8 mouse cellular contexts compared by ENCODE assay signal in genomic region chr4:148151267-148152168, GRCm38 (mm10). TPM values are rescaled to one million over a fixed set of nuclear protein-coding genes. Genes with fewer than 3 reads are reported as not detected.
DNase-seq lines count a peak whose midpoint lies in the region; ATAC-seq lines count a peak whose summit lies in the region.

Gene Fbxo6 (minus strand): TSS chr4:148152140.

- ATAC-seq in hindbrain, embryonic 11.5 days (ENCODE audit: low FRiP score) = peak; percentile 93

- peak; percentile 92 for DNase-seq in NIH3T3 (ENCODE audit: low read depth)
- peak; percentile 90 for DNase-seq in cerebellum, adult 9-11 months
- DNase-seq in frontal cortex, postnatal 10 days (ENCODE audit: low spot score in 2 of 2) = peak; percentile 82 to 83
- peak; percentile 90 for DNase-seq in hindbrain, embryonic 11.5 days (ENCODE audit: low spot score)
- DNase-seq in layer of hippocampus, postnatal 25 days (ENCODE audit: extremely low spot score in 1 of 2, low spot score in 1 of 2) = peak; percentile 72 to 75
- peak; percentile 87 for DNase-seq in lung, postnatal 14 days
- DNase-seq in ovary, postnatal 36 days (ENCODE audit: low spot score) = peak; percentile 82
- peak; percentile 91 for DNase-seq in thymus, postnatal 14 days

- no peaks in the 10 kb centered on the region; the same call in 1 of the 2 replicates for H3K4me1 ChIP-seq in hindbrain, embryonic 11.5 days (replicated peaks; ENCODE audit: control insufficient read depth, insufficient read depth, low read length)

- peak within 1 kb of the TSS; percentile 56 for H3K4me3 ChIP-seq in hindbrain, embryonic 11.5 days (ENCODE audit: low read depth, low read length)

- peak within 1 kb of the TSS; percentile 77 for H3K9ac ChIP-seq in hindbrain, embryonic 11.5 days (ENCODE audit: low read depth, low read length)

- peak within 1 kb of the TSS; percentile 90 for H3K27ac ChIP-seq in hindbrain, embryonic 11.5 days (ENCODE audit: low read depth, low read length)

- 1% methylated on average over 58 of the region's 67 CpGs for WGBS in hindbrain, embryonic 11.5 days

- no peaks in the 10 kb centered on the region for H3K9me3 ChIP-seq in hindbrain, embryonic 11.5 days (ENCODE audit: control insufficient read depth, low read length)

- peak within 1 kb of the TSS; percentile 97 for H3K4me2 ChIP-seq in hindbrain, embryonic 11.5 days (replicated peaks; ENCODE audit: low read depth, low read length)

- no peaks in the 10 kb centered on the region for H3K27me3 ChIP-seq in hindbrain, embryonic 11.5 days (ENCODE audit: control insufficient read depth, insufficient read depth, low read length)

- no peaks in the 10 kb centered on the region for H3K36me3 ChIP-seq in hindbrain, embryonic 11.5 days (ENCODE audit: control insufficient read depth, insufficient read depth, low read length)

RNA-seq across cellular contexts. Expression of gene Fbxo6, which starts in this region (rescaled TPM):
- 14.6 and 15.5 TPM in 2 replicates for polyA plus RNA-seq in hindbrain, embryonic 11.5 days (2014; fragmentation: Nextera tagmentation; extraction: Ambion mirVana)
- total RNA-seq in layer of hippocampus, postnatal 25 days (2021) = 10 to 100 TPM; 27.9 to 28.7 TPM

Comparison
In these comparisons a context has a peak if more than half of its experiments do, and no peak if none do; other contexts are left out.
1. Peak in every context shown above with its lines: DNase-seq, ATAC-seq, H3K4me3 ChIP-seq and H3K27ac ChIP-seq.